16 mouse cellular contexts compared by ENCODE assay signal in genomic region chr2:24807036-24807435, GRCm38 (mm10). TPM values are rescaled to one million over a fixed set of nuclear protein-coding genes. Genes with fewer than 3 reads are reported as not detected.
A peak's percentile ranks its signal among the peaks of the same experiment; 100 is the strongest.
DNase-seq lines count a peak whose midpoint lies in the region; ATAC-seq and TF ChIP-seq lines count a peak whose summit lies in the region.
"Had no signal": no experiment of that assay in that cellular context is flagged by ENCODE, and none has a peak within 500 bp of the region (broad histone marks: within the 10 kb centered on the region; RNA-seq: fewer than 3 reads in every experiment).

No protein-coding gene starts in this region.

- no peak overlapping the region for H3K4me2 ChIP-seq in stomach, postnatal 0 days (replicated peaks; ENCODE audit: low read depth)
- H3K4me2 ChIP-seq: forebrain, embryonic 12.5 days; heart, embryonic 15.5 days; hindbrain, embryonic 12.5 days; kidney, embryonic 15.5 days; liver, embryonic 13.5 days had no signal

- ATAC-seq in stomach, postnatal 0 days (ENCODE audit: low FRiP score, low TSS enrichment) = no peak
- ATAC-seq: midbrain, embryonic 16.5 days had no signal

- no peak overlapping the region for H3K4me3 ChIP-seq in layer of hippocampus, adult 2 months
- no peak overlapping the region for H3K4me3 ChIP-seq in stomach, postnatal 0 days (ENCODE audit: low read depth, low read length)
- H3K4me3 ChIP-seq: forebrain, embryonic 12.5 days; heart, embryonic 15.5 days; hindbrain, embryonic 12.5 days; kidney, embryonic 15.5 days; liver, embryonic 13.5 days; megakaryocyte, embryonic 14.5 days had no signal

- WGBS in stomach, postnatal 0 days = 85% methylated on average over 3 of the region's 3 CpGs

- TF ChIP-seq CTCF in layer of hippocampus, adult 2 months (conservative IDR thresholded peaks at IDR 0.05) = no peak
- no peak for TF ChIP-seq CTCF in stomach, postnatal 0 days (IDR thresholded peaks at IDR 0.05; ENCODE audit: low read depth)

- no peak overlapping the region; the same call in 1 of the 2 replicates for H3K27ac ChIP-seq in layer of hippocampus, adult 2 months
- no peak overlapping the region for H3K27ac ChIP-seq in stomach, postnatal 0 days (replicated peaks)
- H3K27ac ChIP-seq: forebrain, embryonic 12.5 days; heart, embryonic 15.5 days; hindbrain, embryonic 12.5 days; kidney, embryonic 15.5 days; liver, embryonic 13.5 days had no signal

- H3K4me1 ChIP-seq in stomach, postnatal 0 days (replicated peaks; ENCODE audit: control insufficient read depth, insufficient read depth) = no peaks in the 10 kb centered on the region
- H3K4me1 ChIP-seq: forebrain, embryonic 12.5 days; hindbrain, embryonic 12.5 days; kidney, embryonic 15.5 days; liver, embryonic 13.5 days had no signal

- no peaks in the 10 kb centered on the region for H3K27me3 ChIP-seq in stomach, postnatal 0 days (ENCODE audit: control insufficient read depth, insufficient read depth, low read length)
- H3K27me3 ChIP-seq: forebrain, embryonic 12.5 days; heart, embryonic 15.5 days; hindbrain, embryonic 12.5 days; kidney, embryonic 15.5 days; liver, embryonic 13.5 days; megakaryocyte, embryonic 14.5 days had no signal

- intact Hi-C loops in heart, postnatal 10 days (cut with DNase I) = no loop called here

- no peak for TF ChIP-seq EP300 in stomach, postnatal 0 days (optimal IDR thresholded peaks at IDR 0.05)

- no peak overlapping the region for H3K9ac ChIP-seq in stomach, postnatal 0 days (ENCODE audit: low read length)
- H3K9ac ChIP-seq: forebrain, embryonic 12.5 days; heart, embryonic 15.5 days; hindbrain, embryonic 12.5 days; kidney, embryonic 15.5 days; liver, embryonic 13.5 days had no signal

- peaks cover 26% of the 10 kb centered on the region for H3K36me3 ChIP-seq in stomach, postnatal 0 days (ENCODE audit: control insufficient read depth, insufficient read depth, low read length)

- DNase-seq in right cerebral cortex, adult 18-20 months = peak; percentile 54
- no peak for DNase-seq in right cerebral cortex, postnatal 4 days
- peak; percentile 23 to 70 for DNase-seq in layer of hippocampus, adult 2 months (ENCODE audit: low spot score in 2 of 2)
- peak; percentile 58 to 61 for DNase-seq in right cerebral cortex, adult 2 months (ENCODE audit: low spot score in 2 of 2)
- no peak for DNase-seq in stomach, postnatal 0 days (ENCODE audit: low spot score)
- DNase-seq in heart, postnatal 10 days = no peak
- no peak for DNase-seq in lung, postnatal 25 days (ENCODE audit: low spot score)
- DNase-seq: heart, adult 18-20 months; liver, embryonic 13.5 days; thymus, adult 18-20 months had no signal

- H3K9me3 ChIP-seq in stomach, postnatal 0 days (ENCODE audit: control insufficient read depth, low read length) = no peaks in the 10 kb centered on the region
- H3K9me3 ChIP-seq: forebrain, embryonic 12.5 days; heart, embryonic 15.5 days; hindbrain, embryonic 12.5 days; kidney, embryonic 15.5 days; liver, embryonic 13.5 days; megakaryocyte, embryonic 14.5 days had no signal

RNA-seq across cellular contexts. Expression of gene Cacna1b, which starts 44.1 kb away (rescaled TPM):
- total RNA-seq in layer of hippocampus, adult 2 months (2021) = 10 to 100 TPM; 77.2 to 79.7 TPM
- polyA plus RNA-seq in stomach, postnatal 0 days (2015; fragmentation: Nextera tagmentation; extraction: Ambion mirVana) = 0.74 and 0.87 TPM in 2 replicates
- under 1 TPM; 0.34 to 0.37 TPM for total RNA-seq in heart, postnatal 10 days (2021)

Comparison
In these comparisons a context has a peak if more than half of its experiments do, and no peak if none do; other contexts are left out.
1. DNase-seq: peak in right cerebral cortex, adult 18-20 months (single experiment), layer of hippocampus, adult 2 months (2 of 2) and right cerebral cortex, adult 2 months (2 of 2); none in right cerebral cortex, postnatal 4 days (single experiment), stomach, postnatal 0 days (single experiment), heart, postnatal 10 days (0 of 2) and lung, postnatal 25 days (single experiment).
2. RNA of gene Cacna1b, which starts 44.1 kb away (total RNA-seq): 77.2 to 79.7 TPM in layer of hippocampus, adult 2 months; 0.34 to 0.37 TPM in heart, postnatal 10 days; every median in the first group is over 10 times any median in the second.